Mouse (Mus musculus) left cerebral cortex, adult 11 months (tissue): ENCODE measurements around the gene Usp36.

Experiments
- DNase-seq: peaks from one replicate; pipeline ENCODE4 v3.0.0; 2022; ENCODE audit warnings: low spot score

Usp36 gene

DNA sequence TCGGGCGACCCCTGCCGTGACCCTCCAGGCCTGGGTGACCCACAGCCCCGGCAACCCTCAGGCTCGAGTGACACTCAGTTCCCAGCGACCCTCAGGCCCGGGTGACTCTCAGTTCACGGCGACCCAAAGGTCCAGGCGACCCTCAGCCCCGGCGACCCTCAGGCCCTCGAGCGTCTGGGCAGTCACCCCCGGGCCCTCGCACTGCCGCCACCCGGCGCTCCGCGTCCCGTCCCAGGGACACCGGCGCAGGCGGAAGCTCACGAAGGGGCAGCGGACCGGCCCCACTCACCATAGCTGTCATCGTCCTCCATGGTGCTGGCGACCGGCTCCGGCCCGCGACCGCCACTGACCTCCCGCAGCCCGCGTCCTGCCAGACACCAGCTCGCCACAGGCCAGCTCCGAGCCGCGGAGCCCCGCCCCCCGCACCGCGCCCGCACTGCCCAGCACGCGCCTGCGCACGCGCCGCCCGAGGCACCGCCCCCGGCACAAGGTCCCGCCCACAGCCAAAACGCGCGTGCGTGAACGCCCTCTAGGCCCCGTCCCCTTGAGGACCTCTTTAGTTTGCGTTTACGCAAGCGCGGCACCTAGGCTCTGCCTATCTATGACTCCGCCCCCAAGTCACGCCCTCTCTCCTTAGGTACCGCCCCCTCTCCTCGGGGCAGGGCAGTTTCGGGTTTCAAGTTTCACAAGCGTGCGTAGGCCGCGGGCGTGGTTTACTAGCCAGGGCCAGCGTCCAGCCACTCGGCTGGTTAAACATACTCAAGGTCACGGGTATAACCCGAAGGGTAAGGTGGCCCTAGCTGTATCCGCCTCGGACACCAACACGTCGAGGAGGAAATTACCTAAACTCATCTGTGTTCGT, 41.7 kb downstream of the Usp36 start, which contains the start of gene Cyth1:
TSS of gene Cyth1 (minus strand) at position 443 of the 862 bp plus-strand sequence.
- peak; percentile 97 for DNase-seq

DNA sequence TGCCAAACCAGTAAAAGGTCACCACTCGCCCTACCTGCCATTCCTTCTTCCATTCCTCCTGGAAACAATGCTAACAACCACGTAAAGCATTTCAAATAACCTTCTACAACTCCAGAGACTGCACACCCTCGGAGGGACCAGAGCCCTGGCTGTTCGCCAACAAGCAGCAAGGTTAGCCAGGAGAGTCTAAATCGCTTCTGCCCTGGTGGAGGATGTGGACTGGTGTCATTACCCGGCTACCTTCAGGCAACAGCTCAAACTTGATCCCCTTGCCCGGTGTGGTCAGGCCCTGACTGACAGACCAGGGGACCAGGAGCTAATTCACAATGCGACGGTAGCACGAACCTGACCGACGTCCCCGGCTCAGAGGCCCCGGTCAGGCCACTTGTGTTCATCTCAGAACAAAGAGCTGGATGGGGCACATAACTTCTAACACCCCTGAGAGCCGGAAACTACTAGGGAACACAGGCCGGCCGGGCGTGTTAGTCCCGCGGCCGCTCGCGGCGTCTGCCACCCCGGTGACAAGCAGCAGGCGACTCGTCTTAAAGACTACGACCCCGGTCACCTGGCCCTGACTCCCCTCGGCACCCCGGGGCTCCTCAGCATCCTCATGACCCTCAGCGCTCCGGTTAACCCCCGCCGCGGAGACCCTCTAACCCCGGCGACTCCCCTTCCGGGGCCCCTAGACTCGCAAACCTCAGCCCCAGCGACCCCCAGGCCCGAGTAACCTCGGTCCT, 42.5 kb downstream of the Usp36 start:
- DNase-seq = no peak

- DNase-seq = no peak
Measured at GRCm38 (mm10) chr11:118246724-118247123, 43.3 kb downstream of the Usp36 start.

DNA sequence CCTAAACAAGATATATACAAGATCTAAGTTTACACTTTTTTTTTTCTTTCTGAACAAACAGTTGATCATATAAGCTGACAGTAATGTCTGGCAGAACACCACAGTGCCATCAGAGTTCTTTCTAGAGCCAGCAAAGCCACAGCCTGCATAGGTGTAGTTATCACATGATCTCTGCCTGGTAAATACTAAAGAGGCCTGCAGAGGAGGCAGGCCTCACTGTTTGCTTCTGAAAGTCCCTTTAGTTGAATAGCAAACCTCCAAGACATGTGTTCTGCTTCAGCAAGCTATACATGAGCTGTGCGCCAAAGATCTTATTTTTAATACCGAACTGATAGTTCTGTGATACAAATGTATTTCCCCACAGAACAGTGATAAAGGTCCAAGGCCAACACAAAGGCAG, 44.9 kb downstream of the Usp36 start:
- DNase-seq = no peak

- no peak for DNase-seq
Measured at GRCm38 (mm10) chr11:118243627-118244261, 46.3 kb downstream of the Usp36 start.

DNA sequence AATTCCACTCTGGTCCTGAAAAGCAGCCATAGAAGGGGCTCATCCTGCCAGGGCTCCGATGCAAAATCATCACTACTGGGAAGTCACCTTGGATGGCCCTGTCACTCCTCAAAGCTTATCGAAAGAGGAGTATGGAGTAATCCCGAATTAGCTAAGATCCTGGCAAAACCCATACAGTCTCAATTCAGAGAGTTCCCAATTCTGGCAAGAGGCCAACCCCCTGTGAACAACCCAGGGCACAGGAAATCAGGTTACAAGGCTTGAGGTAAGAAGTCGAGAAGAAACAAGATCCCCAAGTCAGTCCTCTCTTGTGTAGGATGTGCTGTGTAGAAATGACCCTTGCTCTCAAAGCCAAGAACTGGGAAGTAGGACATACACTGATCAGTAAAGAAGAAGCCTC, 47.5 kb downstream of the Usp36 start:
- DNase-seq = no peak

DNA sequence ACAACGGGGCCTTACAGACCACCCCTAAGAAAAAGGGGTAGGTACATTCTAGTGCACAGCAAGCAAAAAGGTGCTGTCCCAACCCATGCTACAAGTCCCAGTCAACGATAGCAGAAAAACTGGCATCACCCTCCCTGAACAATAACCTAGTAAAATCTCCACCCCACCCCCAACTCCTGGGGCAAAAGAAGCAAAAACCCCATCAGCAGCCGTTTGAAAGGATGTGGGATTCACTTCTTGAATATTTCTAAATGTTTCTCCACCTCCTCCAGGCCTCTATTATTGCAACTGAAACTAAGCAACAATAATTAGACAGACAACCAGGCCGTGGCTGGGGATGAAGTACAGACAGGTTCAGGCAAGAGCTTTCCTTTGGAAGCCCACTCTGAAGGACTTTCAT, 49.7 kb downstream of the Usp36 start:
- DNase-seq = no peak

DNA sequence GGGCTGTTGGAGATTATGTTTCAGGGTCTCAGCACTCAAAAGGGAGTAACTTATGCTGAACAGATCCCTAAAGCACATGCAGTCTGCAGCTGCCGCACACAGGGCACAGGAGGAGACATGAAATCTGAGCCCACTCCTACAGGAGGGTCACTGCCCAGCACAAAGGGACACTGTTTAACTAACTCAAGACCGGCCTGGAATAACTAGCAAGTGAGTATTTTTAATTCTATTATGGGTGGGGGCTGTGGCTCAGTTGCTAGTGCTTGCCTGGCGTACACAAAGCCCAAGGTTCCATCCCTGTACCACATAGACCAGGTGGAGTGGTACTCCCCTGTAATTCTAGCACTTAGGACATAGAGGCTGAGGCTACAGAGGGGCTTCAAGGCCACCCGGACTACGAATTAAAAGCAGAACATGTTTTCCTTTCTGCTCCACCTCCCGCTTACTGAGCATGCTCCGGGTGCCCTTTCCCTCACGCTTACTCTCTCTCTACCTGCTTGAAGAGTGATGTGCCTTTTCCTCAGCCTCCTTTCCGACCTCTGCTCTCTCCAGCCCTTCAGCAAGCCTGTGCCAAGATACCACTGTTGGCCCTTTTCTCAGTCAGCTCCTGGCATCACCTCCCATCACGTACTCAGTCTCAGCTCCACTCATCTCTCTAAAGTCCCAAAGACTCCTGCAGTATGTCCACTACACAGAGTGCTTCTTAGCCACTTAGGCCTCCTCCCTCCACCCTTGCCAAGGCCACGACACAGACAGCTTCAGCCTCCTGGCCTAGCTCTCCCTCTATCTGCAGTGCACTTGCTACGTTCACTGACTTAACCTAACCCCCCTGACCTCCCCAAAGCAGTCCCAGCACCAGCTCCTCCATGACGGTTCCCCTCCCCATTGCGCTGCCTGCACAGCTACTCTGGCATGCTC, 50.5 kb downstream of the Usp36 start:
- DNase-seq = no peak

DNA sequence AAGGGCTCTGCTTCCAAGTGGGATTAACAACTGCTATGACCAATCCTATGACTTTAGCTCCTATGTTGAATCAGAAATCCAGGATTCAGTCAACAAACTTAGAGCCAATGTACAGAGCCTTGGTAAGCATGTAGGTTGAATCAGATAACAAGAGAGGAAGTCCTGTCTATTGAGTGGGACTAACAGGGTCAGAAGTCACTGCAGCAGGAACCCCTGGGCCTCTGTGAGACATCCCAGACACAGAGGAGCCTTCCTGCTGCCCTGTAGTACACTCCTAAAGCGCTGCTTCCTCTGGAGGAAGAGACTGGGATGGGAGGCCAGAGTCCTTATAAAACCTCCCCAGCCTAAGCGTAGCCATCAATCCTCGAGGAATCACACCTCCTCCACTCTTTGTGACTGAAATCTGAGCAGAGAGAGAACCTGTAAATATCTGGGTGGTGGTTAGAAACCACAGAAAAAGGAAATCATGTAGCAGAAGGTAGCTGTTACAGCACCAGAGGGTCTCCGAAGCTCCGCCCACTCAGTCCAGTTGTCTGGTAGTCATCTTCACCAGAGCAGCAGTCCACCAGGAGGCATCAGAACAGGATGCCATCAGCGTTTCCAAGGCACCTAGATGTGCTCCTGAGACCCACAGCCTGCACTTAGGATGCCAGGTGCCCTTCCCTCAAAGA, 53.4 kb downstream of the Usp36 start:
- DNase-seq = no peak

GRCm38 (mm10) chr11:118234929-118235328, 55.1 kb downstream of the Usp36 start:
- DNase-seq = no peak

DNA sequence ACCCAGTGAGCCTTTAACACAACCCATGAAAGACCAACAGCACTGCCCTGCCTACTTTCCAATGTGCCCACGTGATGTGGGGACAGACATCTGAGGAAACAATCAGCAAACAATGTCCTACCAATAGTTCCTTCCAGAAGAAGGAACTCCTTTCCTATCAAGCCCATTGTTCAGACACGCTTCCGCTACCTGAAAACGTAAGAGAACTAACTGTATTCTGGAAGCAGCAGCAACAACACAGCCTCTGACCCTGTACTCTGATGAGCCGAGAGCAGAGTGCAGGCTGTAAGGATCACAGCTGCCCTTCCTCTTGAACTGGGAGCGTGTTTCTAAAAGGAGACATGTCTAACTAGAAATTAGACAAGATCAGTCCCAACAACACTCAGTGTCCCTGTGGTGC, 55.5 kb downstream of the Usp36 start:
- no peak for DNase-seq

GRCm38 (mm10) chr11:118233924-118234323, 56.1 kb downstream of the Usp36 start:
- no peak for DNase-seq

- no peak for DNase-seq
Measured at GRCm38 (mm10) chr11:118232314-118232831, 57.7 kb downstream of the Usp36 start.

DNA sequence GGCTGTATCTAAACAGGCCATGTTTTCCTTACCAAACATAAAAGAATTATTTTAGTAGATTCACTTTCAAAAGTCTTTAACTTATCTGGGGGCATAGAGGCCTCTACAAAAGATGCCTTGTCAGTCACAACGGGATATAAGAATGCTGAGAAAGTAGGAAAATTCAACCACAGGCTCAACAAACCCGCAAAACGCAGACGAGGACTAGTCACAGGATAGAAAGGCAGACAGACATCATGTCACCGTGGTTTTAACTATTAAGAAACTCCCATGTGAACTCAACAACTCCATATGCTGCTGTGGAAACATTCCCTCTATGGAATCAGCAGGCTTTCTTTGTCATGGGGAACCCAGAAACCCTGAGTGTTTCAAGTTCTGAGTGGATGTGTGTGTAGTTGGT, 60.1 kb downstream of the Usp36 start:
- no peak for DNase-seq

DNA sequence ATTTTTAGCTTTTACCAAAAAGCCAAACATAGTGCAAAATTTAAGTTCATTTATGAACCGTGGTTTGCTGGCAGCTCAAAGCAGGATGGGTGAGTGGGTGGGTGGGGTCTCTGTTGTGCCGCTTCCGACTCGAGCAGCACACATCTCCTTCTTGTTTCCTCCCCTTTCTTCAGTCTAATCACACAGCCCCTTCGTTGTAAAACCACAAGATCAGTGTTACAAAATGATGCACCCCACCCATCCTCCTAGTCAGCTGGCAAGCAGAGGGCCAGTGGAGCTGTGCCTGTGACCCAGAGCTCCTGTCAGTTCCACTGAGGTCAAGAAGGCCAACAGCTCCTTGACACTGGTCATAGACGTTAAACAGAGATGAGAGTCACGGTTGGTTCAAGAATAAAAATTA, 62.4 kb downstream of the Usp36 start:
- no peak for DNase-seq

DNA sequence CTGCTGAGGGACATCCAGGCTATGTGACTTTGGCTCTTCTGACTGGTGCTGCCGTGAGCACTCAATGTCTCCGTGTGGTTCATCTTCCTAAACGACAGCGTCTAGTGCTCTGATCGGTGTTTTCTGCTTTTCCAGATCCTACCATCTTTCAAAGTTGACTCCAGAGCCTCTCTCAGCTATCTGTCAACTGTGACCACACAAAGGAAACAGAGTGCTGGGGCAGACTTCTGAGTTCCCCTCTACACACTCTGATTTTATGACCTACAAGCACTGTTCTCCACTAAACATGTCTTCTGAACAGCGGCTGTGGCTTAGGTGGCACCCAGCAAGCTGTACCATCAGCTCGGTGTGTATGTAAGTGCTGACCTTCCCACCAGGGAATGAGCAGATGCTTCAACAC, 63.2 kb downstream of the Usp36 start:
- no peak for DNase-seq

- DNase-seq = no peak
Measured at GRCm38 (mm10) chr11:118225862-118226261, 64.2 kb downstream of the Usp36 start.

GRCm38 (mm10) chr11:118225056-118225836, 64.8 kb downstream of the Usp36 start:
- no peak for DNase-seq

GRCm38 (mm10) chr11:118223416-118224067, 66.5 kb downstream of the Usp36 start:
- DNase-seq = no peak

- DNase-seq = no peak
Measured at GRCm38 (mm10) chr11:118222917-118223316, 67.1 kb downstream of the Usp36 start.
